Mouse (Mus musculus) liver, embryonic 14.5 days (tissue): Measurements from ENCODE around the gene Aldh1a7.

Experiments
- CTCF ChIP-seq: IDR thresholded peaks from 2 replicates; pipeline ENCODE4 v1.5.1; 2016; ENCODE audit warnings: antibody characterized with exemption, low read depth, control low read depth
- EP300 ChIP-seq: IDR thresholded peaks from 2 replicates; pipeline ENCODE4 v1.6.1; 2016; ENCODE audit warnings: antibody characterized with exemption, low read depth

DNA sequence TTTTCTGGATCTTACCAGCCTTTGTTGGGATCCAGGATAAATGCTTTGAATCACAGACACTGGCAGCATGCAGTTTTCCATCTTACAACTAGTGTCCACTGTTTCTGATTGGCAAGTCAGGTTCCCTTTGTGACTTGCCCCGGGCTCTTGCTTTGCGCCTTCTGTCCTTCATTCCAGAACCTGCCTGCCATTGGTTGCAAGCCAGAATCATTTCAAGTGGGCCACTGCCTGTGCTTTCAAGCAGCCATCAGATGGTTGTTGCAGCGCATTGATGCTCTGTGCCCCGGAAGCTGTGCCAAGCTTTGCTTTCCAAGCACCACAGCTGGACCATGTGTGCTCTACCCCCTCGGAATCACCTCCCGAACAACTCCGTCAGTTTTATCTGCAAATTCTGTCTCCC lies 46.6 kb upstream of the Aldh1a7 start:
- no peak for TF ChIP-seq CTCF
- no peak for TF ChIP-seq EP300
